Mouse (Mus musculus) adrenal gland, adult 18-20 months (tissue): ENCODE results near the gene Nudt3. TPM values are rescaled to one million over a fixed set of nuclear protein-coding genes. Genes with fewer than 3 reads are reported as not detected.

Experiments used
- DNase-seq, 2 experiments: peaks; one replicate each; pipeline ENCODE4 v3.0.0; 2021 to 2022; ENCODE audit warnings: low spot score in 2 of 2
- total RNA-seq, 2 experiments: library from RNA; stranded (reverse); gene quantifications; 1 replicate in 1 of 2; 2 replicates in 1 of 2; pipeline ENCODE4 v1.2.3; 2021

Gene Nudt3
- total RNA-seq, 2 experiments from 2014 or later = 201 to 202 TPM

DNA sequence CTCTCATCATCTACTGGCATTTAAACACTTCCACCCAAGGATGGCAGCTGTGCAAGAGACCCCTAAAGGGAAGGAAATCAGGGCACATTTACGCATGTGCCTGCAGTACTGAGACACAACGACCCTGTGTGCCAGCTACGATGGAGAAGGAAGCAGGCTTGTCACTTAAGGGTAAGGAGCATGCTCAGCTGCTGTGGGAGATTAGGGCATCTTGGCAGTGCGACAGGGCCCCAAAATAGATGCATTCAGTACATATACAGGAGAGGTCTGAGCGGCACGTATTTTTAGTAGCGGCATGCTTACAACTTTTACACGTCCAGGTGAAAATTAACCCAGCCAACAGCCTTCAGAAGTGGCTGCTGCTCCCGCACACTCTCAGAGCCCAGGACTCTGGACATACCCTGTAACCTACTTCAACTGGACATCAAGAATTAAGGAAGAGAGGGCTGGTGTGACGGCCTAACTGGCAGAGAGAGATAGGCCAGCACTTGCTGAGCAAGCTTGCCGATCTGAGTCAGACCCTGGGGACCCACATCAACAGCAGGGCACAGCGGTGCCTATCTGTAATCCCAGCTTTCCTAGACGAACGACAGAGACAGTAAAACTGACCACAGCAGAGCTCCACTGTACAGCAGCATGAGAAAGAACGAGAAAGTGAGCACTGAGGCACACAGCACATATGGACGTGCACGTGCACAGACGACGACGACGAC, 19.6 kb downstream of the Nudt3 start:
- no peak for DNase-seq

DNA sequence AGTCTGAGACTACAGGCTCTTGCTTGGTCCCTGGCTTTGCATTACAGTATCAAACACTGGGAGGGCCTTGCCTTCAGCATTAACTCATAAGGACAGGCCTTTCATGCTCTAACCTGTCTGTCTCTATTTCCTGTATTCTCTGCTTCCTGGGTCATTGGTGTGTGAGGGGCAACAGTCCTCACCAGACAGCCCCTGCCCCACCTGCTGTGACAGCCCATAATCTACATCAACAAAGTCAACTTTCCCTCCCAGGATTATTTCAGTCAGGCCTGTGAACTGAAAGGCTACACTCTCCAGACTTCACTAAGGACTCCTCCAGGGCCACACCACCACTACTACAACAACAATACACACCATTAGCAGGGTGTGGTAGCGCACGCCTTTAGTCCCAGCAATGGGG, 20.3 kb downstream of the Nudt3 start:
- no peak for DNase-seq

DNA sequence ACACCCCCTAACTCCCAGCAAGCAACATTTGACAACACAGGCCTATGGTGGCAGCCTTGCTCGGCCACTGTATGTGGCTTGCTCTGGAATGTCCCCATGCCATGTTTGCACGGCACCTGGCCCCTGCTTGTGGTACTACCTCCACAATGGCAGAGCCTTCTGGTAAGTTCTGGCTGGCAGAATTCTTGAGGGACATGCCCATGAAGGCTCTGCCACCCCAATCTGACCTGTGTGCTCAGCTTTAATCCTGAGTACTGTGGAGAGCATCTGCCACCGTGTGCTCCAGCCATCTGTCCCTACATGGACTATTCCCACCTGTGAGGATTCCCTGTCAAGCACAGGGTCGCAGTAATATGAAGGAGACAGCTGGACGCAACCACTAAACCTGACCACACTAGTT, 22.4 kb downstream of the Nudt3 start:
- no peak for DNase-seq

DNA sequence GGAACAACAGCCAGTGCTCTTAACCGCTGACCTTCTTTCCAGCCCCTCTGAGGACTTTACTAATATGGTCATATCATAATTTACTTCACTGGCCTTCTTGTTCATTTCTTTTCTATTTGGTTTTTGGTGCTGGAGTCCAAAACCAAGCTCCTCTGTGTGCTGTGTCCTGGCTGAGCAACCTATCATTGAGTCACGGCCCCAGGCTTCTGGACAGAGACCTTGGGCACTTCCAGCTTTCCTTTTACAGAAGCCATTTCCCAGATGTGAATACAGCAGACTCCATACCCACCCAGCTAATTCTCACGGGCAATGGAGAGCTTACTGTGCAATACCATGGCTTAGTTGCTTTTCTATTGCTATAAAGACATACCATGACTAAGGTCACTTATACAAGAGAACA, 23.0 kb downstream of the Nudt3 start:
- no peak for DNase-seq

DNA sequence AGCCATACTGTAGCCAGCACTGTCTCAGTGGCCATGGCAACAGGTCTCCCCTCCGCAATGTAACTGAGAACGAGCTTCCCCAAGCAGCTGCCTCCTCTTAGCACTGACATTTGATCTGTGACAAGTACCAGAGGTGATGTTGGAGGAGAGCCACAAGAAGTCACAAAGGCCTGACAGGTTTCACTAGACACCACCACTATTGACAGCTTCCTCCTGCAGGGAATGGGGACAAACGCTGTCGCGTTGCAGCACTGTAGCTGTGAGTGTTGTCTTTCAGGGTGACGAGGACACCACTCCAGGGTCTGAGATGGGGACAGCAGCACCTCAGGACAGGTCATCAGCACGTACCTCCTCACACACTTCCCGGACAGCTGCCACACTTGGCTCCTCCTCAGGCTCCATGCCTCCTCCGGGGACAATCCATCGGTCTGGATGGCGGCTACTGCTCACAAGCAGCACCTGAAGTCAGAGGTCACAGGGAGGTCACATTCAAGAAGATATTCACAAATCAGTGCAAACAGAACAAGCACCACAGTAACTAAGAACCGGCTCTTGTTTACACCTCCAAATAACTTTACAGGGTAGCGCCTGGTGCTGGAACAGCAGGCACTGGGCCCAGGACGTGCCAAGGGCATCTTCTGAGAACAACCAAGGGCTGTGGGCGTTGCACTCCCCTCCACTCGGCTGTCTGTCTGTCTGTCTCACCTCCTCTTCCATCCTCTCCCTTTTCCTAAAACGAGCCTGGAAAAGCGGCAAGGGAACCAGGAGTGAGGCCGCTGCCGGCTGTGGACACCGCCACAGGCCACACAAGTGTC, 26.7 kb downstream of the Nudt3 start:
- no peak for DNase-seq

DNA sequence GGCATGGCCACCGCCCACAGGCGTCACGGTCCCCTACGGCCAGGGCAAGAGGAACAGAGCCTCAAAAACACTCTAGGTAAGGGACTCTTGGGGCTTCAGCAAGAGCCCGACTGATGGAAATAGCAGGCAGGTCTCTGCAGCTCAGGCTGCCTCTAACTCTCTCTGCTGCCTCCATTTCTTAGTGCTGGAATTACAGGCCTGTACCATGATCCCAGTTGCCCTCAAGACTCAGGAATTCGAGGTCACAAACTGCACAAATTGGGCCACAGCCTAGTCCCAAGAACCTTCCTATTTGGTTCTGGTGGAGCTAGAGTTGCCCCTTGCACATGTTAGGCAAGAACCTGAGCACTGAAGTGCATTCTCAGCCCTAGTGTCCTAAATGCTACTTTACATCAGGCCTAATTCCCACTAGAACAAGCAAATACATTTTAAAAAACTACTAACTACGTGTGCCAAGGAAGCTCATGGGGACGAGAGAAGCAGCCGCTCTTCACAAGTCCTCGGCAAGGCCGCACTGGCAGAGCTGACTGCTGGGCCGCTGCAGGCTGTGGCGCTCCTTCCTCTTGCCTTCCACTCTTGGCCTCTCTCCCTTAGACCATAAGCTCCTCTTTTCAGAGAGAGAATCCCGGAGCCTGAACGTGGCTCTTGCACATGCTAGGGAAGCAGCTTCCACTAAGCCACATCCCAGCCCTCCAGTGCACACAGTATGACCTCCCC, 27.5 kb downstream of the Nudt3 start:
- DNase-seq = no peak

DNA sequence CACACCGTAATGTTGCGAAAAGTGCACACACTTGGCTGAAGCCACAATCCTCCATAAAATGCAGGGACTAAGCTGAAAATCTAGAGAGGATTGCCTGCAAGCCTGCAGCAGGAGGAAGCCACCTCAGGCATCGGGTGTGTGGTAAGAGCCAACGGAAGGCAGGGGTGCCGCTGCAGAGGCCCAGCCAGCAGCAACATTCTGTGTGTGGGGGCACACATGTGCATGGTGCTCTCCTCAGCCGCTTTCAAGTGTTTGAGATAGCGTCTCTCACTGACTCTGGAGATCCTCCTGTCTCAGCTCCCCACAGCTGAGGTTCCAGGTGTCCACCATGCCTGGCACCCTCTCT, 30.8 kb downstream of the Nudt3 start:
- DNase-seq = no peak

DNA sequence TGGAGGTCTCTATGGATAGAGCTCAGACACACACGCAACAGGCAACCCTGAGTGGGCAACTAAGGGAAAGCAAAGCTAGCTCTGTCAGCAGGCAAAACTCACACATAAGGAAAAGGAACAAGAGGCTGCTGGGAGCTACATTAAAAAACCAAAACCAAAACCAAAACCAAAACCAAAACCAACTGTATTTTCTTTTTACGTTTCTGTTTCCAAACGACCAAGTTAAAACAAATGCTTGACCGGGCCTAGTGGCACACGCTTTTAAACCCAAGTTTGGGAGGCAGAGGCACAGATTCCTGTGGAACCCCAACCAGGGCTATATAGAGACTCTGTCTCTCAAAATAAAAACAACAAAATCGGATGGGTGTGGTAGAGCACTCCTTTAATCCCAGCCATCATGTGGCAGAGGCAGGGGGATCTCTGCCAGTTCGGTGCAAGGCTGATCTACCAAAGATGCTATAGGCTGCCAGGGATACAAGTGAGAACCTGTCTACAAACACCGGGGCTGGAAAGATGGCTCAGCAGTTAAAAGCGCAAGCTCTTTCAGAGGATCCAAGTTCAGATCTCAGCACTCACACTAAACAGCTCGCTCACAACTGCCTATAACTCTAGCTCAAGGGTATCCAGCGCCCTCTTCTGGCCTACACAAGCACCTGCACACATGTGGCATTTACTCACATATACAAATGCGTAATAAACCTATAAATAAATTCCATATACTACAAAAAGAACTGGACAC, 31.3 kb downstream of the Nudt3 start:
- no peak for DNase-seq

DNA sequence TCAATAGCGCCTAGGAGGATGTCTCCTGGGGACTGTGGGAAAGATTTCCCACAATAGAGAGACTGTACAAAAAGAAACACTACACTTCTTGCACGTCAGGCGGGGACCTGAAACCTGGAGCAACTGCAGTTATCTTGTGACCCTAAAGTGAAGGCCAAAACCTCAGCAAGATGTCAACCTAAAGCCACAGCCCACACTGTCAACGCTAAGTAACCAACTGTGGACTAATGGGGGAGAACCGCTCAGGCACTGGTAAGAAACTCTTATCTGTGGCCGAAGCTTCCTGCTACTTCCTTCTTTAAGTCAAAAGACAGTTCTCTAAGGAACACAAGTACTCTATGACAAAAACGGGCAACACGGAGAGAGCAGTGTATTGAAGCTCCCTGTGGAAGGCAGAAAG, 35.1 kb downstream of the Nudt3 start:
- no peak for DNase-seq

DNA sequence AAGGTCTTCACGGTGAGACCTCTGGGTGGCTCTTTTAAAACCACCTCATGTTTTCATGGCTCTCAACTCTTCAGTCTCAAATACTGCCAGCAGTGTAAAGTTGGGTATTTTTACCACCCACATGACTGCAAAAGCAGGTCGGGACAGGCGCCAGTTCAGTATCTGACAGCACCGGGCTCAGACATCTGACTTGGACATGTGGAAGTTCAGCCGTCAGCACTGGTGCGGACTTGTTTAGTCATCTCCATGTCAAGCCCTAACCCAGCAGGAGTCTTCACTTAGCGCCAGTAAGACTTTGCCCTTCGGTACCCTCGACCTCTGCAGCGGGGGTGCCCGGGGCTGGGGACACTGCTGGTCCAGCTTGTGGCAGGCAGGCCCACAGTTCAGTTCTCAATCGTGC, 36.0 kb downstream of the Nudt3 start:
- DNase-seq = no peak

DNA sequence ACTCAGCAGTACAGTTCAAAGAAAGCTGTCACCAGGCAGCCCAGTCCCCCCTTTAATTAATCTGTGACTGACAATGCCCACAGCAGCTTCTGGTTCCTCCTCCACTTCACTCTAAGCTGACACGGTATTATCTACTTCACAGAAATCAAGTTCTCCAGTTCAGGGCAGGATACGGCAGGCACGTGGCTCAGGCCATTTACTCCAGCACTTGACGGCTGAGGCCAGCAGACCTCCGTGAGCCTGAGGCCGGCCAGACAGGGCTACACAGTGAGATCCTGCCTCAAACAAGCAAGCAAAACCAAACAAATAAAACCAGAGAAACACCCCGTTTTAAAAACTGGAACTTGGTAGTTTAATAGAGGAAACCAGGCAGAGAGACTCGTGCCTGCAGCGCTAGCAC, 36.6 kb downstream of the Nudt3 start:
- no peak for DNase-seq

DNA sequence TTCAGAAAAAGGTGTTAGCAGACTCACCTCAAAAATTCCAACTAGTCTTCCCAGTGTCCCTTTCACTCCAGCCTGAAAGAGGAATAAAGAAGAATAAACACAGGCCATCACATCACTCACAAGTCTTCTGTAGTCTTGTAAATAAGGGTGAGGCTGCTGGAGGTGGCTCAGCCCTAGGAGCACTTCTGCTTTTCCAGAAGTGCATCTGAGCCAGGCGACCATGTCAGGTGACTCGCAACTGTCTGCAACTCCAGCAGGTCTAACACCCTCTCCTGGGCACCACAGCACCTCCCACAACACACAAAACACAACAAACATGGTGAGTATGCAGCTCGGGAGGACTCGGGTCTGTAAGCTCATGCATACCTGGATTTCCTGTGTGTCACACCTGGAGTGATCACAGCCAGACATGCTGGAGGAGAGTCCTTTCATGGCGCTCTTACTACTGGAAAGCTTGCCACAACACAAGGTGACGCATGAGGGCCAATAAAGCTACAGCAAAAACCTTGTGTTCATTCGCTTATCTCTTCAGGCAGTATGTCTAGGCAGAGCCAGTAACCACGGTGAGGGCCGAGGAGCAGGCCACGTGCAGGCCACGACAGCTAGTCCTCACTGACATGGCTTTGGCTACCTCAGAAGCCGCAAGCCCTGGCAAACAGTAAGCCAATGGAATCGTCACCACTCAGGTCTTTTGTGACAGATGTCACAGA, 40.0 kb downstream of the Nudt3 start:
- no peak for DNase-seq

DNA sequence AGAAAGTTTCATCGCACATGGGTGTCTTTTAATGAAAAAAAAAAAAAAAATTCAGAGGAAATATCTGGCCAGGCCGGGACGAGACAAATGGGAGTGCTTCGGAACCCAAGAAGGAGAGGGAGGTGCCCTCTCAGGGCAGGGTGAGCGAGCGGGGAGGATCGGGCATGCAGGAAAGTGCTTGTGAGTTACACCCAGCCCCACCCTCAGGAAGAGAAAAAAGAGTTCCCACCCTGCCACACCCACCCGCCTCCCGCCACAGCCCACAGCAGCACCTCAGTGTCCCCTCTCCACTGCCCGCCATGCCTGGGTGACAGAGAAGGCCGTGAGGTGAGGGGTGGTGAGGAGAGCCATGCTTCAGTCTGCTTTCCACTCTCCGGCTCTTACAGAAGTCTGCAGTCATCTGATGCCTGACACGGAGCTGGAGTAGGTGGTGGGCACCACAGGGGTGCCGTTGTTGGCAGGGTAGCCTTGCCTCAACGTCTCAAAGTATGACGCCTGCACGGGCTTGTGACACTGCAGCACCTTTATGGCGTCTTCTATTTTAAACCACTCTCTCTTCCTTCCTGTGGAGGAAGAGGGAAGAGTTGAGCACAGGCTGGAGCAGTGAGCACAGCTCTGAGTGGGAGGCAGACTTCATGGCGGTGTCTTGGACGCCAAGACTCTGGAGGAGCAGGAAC, 42.8 kb downstream of the Nudt3 start:
- no peak for DNase-seq

DNA sequence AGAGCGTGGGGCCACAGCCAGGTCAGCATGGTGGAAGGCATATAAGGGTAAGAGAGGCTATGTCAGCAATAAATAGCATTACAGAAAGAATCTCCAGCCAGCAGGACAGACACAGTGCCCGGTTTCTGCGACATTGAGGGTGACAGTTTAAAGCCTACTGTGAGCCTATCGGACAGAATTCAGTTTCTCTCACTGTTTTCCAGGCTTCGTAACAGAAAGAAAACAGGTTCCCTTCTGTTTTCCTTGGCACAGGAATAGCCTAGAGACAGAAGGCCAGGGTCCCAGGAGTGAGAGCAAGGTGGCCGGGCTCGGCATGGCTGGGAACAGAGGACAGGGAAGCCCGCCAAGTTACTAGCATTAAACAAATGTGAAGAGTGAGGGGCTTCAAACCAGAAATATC, 43.5 kb downstream of the Nudt3 start:
- DNase-seq = no peak

DNA sequence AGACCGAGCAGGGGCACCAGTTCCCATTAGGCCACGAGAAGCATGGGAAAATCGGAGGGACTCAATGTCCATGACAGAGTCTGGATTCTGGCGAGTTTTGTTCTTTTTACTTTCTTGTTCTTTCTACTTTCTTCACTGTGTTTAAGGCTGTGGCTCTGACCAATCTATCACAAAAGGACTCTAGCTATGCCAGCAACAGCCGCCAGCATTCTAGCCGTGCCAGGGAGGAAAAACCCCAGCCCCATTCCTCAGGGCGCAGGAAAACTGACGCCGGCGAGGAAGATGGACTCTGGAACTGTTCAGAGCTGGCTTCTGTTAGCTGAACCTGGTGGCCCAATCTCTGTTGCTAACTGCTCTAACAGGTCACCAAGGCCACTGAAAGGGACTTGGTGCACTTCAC, 44.8 kb downstream of the Nudt3 start:
- DNase-seq = no peak

DNA sequence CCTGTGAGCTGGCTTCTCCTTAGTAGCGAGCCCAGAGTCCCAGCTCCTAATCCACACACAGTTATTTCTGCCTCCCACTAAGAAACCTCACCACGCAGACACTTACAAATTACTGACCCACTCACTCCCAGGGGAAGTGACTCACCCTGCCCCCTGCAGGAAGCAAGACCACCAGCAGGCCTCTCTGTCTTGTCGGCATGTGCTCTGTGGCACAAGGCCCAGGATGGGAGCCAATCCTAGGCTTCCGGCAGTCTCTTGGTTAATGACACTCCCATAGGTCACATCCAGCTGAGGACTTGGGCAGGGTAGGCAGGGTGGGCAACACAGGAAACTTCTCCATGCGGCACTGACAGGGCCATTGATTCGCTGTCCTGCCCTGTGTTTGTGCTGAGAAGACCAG, 45.8 kb downstream of the Nudt3 start:
- DNase-seq = no peak

DNA sequence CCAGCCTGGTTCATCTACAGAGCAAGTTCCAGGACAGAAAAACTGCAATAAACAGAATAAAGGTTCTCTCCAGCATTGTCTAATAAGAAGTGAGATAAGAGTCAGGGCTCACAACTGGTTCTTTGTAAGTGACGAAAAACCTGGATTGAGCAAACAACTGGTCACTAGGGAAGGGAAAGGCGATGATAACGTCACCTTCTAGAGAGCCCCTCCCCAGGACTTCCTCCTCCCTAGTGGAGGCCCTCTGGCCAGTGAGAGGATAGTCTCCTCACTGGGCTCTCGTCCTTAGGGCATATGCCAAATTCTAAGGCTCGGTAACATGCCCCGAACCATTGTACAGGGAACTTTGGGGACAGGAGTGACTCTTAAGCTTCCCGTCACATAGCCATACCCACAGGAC, 47.2 kb downstream of the Nudt3 start:
- DNase-seq = no peak

DNA sequence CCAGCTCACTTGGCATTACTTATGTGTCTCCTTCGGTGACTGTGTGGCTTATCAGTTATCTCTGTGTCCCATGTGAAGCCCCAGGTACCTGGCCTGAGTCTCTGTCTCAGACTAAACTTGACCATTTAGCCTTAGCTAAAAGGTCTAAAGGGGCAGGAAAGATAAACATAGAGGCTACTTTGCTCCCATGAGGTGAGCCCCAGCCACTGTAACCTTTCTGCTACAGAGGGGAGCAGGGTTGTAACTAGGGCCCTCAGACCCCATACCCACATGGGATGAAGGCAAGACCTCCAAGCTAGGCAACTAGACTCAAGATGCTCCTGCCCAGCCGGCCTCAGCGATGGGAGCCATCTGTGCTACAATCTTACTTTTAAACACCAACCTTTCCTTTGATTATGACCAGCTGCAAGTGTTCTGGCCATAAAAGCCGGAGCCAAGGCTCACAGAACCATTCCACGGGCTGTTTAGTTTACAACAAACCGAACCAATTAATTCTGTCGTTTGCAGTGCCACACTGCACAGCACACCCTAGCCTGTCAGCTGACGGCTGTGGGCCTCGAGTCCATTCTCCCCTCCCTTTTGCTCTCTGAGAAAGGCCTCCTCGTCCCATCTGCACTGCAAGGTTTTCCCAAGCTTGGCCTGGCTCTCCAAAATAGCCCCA, 48.0 kb downstream of the Nudt3 start:
- DNase-seq = no peak

DNA sequence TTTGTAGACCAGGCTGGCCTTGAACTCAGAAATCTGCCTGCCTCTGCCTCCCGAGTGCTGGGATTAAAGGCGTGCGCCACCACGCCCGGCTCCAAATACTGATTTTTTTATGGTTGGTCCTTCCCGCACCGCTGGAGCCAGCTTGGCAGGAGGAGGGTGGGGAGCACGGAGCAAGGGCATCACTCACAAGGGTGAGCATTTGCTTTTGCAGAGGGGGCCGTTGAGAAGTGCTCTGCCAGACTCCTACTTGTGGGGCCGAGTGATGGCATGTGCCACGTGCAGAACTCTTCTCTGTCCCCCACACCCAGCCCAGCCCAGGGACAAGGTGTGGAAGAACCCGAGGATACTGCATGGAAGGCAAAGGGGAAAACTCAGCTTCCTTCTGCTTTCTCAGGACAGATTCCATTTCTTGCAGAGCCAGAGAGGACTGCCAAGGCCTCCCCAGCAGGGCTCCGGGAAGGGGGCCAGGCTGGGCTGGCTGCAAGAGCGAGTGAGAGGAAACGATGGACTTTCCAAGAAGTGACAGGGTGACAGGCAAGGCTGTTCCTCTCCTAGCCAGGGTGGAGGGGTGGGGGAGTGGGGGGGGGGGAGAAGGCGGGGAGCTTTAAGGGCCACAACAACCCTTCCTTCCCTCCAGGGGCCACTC, 48.7 kb downstream of the Nudt3 start:
- no peak for DNase-seq
